Mouse (Mus musculus) embryonic facial prominence, embryonic 11.5 days (tissue): Measurements from ENCODE around the gene Trmt11. TPM values are rescaled to one million over a fixed set of nuclear protein-coding genes. Genes with fewer than 3 reads are reported as not detected.
"Not testable (repeated sequence)": the region's sequence is repeated elsewhere in the genome, so short reads cannot be mapped to it uniquely, and the experiment has no call there.

Source experiments
- ATAC-seq: fragments of 200-750 bp; cut with Nextera tagmentation; replicated peaks from 2 replicates; pipeline ENCODE4 v1.8.0; 2017; ENCODE audit warnings: low read depth; ENCODE audit not compliant: insufficient number of reproducible peaks, low FRiP score, low TSS enrichment
- DNase-seq: peaks from one replicate; pipeline ENCODE4 v3.0.0-alpha.2; 2015; ENCODE audit warnings: low spot score
- H3K27ac ChIP-seq: fragments of 300-500 bp; sonication (generic); replicated peaks from 2 replicates; pipeline ENCODE4 v1.5.1; 2014; ENCODE audit warnings: mild to moderate bottlenecking, low read depth, low read length, control low read depth
- H3K27me3 ChIP-seq: fragments of 300-500 bp; sonication (generic); 2 replicates; pipeline ENCODE4 v1.6.1; 2014; ENCODE audit warnings: mild to moderate bottlenecking, low read length, moderate library complexity, mixed read lengths; ENCODE audit not compliant: control insufficient read depth, insufficient read depth
- H3K36me3 ChIP-seq: fragments of 300-500 bp; sonication (generic); replicated peaks from 2 replicates; pipeline ENCODE4 v1.6.1; 2014; ENCODE audit warnings: low read depth, mild to moderate bottlenecking, low read length, moderate library complexity, mixed read lengths; ENCODE audit not compliant: control insufficient read depth, insufficient read depth
- H3K4me1 ChIP-seq: fragments of 300-500 bp; sonication (generic); 2 replicates; pipeline ENCODE4 v1.6.1; 2014; ENCODE audit warnings: low read length, mixed read lengths; ENCODE audit not compliant: control insufficient read depth, insufficient read depth
- H3K4me2 ChIP-seq: fragments of 300-500 bp; sonication (generic); 2 replicates; pipeline ENCODE4 v1.6.1; 2014; ENCODE audit warnings: low read depth, mild to moderate bottlenecking, control low read depth, low read length, moderate library complexity
- H3K4me3 ChIP-seq: fragments of 300-500 bp; sonication (generic); 2 replicates; pipeline ENCODE4 v1.5.1; 2014; ENCODE audit warnings: low read depth, low read length, control low read depth
- H3K9ac ChIP-seq: fragments of 300-500 bp; sonication (generic); replicated peaks from 2 replicates; pipeline ENCODE4 v1.6.1; 2014; ENCODE audit warnings: mild to moderate bottlenecking, control low read depth, low read length
- H3K9me3 ChIP-seq: fragments of 300-500 bp; sonication (generic); replicated peaks from 2 replicates; pipeline ENCODE4 v1.6.1; 2016; ENCODE audit warnings: mild to moderate bottlenecking, low read length, inconsistent platforms, mixed read lengths; ENCODE audit not compliant: control insufficient read depth
- WGBS: fragments of 180-500 bp; shearing (Covaris S2); extraction: QIAGEN DNeasy Blood & Tissue Kit; methylation state at CpG from one replicate; pipeline ENCODE4 v1.1.7; 2014; 5-methylcytosine and 5-hydroxymethylcytosine counted together
- polyA plus RNA-seq: library from polyadenylated mRNA; unstranded; fragments of >200 nt; fragmentation: Nextera tagmentation; extraction: Ambion mirVana; gene quantifications from 2 replicates; pipeline ENCODE4 v1.2.1, GENCODE M21; 2014

Trmt11 gene
- polyA plus RNA-seq, 1 experiment from 2014 or later = 32.2 TPM

DNA sequence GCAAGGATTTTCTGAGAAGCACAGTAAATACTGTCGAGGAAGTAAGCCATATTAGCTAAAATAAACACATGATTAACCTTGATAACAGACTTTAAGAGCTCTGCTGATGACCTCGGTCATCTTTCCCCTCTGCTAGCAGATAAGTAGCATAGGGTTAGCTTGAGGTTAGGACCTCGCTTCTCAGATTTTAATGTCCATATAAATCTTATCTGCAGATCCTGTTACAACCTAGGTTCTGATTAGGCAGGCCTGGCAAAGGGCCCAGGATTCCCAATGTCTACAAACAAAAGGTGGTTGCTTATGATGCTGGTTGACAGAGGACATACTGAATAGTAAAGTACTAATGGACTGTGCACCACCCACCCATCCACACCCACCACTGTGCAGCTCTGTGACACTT, 83.8 kb downstream of the Trmt11 start:
- DNase-seq (no peak), ATAC-seq (no peak)
- H3K4me2 ChIP-seq = no peak overlapping the region
- H3K4me1 ChIP-seq = no peaks in the 10 kb centered on the region
- 72% methylated on average over 3 of the region's 3 CpGs for WGBS
- H3K9ac ChIP-seq = no peak overlapping the region
- H3K4me3 ChIP-seq = no peak overlapping the region
- H3K36me3 ChIP-seq = no peaks in the 10 kb centered on the region
- H3K27ac ChIP-seq = no peak overlapping the region
- no peaks in the 10 kb centered on the region for H3K9me3 ChIP-seq
- no peaks in the 10 kb centered on the region for H3K27me3 ChIP-seq

DNA sequence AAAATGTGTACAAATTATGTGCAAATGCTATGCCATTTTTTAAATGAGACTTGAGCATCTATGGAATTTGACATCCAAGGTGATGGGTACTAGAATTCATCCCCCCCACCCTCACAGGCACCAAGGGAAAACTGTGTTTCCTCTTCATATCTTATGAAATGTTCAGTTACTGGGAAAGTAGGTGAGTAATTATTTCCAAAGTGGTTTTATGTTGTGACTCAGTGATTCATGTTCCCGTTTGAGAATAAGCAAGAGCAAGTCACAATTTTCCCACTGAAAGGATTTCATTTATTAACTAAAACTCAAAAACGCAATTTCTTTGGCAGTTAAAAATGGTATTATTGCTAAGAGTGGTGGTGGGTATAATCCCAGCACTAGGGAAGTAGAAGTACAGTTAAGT, 95.8 kb downstream of the Trmt11 start:
- 83% methylated on average over 2 of the region's 2 CpGs for WGBS
- no peak overlapping the region for H3K4me2 ChIP-seq
- no peak overlapping the region for H3K9ac ChIP-seq
- DNase-seq (no peak), ATAC-seq (no peak)
- no peak overlapping the region for H3K27ac ChIP-seq
- H3K4me1 ChIP-seq = no peaks in the 10 kb centered on the region
- H3K4me3 ChIP-seq = no peak overlapping the region
- no peaks in the 10 kb centered on the region for H3K36me3 ChIP-seq
- no peaks in the 10 kb centered on the region for H3K27me3 ChIP-seq
- H3K9me3 ChIP-seq = no peaks in the 10 kb centered on the region

DNA sequence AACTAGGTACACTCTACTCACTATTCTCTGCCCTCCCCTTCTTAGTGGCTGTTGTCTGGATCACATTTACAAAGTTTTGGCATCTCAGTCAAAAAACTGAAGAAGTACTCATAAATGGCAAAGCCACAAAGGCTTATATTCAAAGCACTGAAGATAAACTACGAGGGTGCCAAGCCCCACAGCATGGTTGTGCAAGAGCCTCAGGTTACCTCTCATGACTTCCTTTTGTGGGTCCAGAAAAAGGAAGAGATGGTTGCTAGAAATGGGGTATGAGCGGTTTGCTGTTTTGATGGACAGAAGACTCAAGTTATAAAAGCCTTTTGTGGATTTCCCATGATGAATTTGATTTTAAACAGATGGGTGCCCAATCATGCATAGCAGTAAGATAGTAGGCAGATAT, 97.4 kb downstream of the Trmt11 start:
- Histone ChIP-seq H3K27ac (no peak overlapping the region), H3K9ac (no peak overlapping the region), H3K9me3 (no peaks in the 10 kb centered on the region), H3K36me3 (no peaks in the 10 kb centered on the region), H3K4me3 (no peak overlapping the region), H3K27me3 (no peaks in the 10 kb centered on the region), H3K4me2 (no peak overlapping the region), H3K4me1 (no peaks in the 10 kb centered on the region)
- DNase-seq = no peak
- ATAC-seq = no peak
- WGBS = 86% methylated on average over 2 of the region's 2 CpGs

DNA sequence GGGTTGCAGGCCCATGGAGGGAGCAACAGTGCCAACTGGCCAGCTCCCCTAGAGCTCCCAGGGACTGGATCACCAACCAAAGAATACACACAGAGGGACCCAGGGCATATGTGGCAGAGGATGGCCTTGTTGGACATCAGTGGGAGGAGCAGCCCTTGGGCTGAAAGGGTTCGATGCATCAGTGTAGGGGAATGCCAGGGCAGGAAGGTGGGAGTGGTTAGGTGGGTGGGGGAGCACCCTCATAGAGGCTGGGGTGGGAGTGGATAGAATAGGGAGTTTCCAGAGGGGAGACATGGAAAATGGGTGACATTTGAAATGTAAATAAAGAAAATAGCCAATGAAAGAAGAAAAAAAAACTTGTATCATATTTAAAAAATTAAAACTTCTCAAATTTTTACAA, 97.8 kb downstream of the Trmt11 start:
- Histone ChIP-seq H3K4me1 (no peaks in the 10 kb centered on the region), H3K9me3 (no peaks in the 10 kb centered on the region), H3K36me3 (no peaks in the 10 kb centered on the region), H3K9ac (no peak overlapping the region), H3K27me3 (no peaks in the 10 kb centered on the region), H3K27ac (no peak overlapping the region), H3K4me3 (no peak overlapping the region), H3K4me2 (no peak overlapping the region)
- WGBS = 79% methylated on average over 1 of the region's 1 CpGs
- ATAC-seq (no peak), DNase-seq (no peak)

DNA sequence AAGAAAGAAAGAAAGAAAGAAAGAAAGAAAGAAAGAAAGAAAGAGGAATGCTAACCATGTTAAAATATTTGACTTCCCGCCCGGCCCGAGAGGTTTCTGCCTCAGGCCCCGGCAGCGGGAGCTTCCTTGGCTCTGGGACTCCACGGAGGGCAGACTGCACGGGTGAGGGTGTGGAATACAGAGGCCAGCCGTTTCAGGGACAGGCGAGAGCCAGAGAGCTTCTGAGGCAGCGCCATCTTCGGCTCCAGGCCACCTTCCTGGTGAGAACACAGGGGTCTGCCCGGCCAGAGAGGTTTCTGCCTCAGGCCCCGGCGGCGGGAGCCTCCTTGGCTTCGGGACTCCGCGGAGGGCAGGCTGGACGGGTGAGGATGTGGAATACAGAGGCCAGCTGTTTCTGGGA, 102.3 kb downstream of the Trmt11 start:
- DNase-seq, H3K9ac ChIP-seq, H3K9me3 ChIP-seq, H3K4me3 ChIP-seq, H3K27ac ChIP-seq, ATAC-seq, H3K27me3 ChIP-seq, H3K4me1 ChIP-seq, H3K4me2 ChIP-seq, H3K36me3 ChIP-seq: not testable (repeated sequence)
- 75% methylated on average over 19 of the region's 19 CpGs for WGBS

Other genes with a start within 250 kb of the Trmt11 start
- 16.2 and 18.5 TPM in 2 replicates for gene Hint3, start 28.9 kb upstream of the Trmt11 start, polyA plus RNA-seq
- gene Ncoa7, start 202.6 kb upstream of the Trmt11 start, polyA plus RNA-seq = 9.7 and 10.3 TPM in 2 replicates
- gene Hey2, start 242.1 kb upstream of the Trmt11 start, polyA plus RNA-seq = 6.6 and 7.1 TPM in 2 replicates